Mouse (Mus musculus) heart, adult 2 months (tissue): ENCODE measurements at regions not wholly inside any gene's neighbourhood (a gene's known extent, or its start where the extent isn't known, plus 50 kb on each side); places are given as distances from the start of the nearest gene placed in this dataset.

Experiments
- CTCF ChIP-seq: fragments of 200-600 bp; IDR thresholded peaks from 2 replicates; pipeline ENCODE4 v1.8.1; 2022; ENCODE audit warnings: antibody characterized with exemption, mild to moderate bottlenecking, moderate library complexity
- EP300 ChIP-seq: fragments of 200-500 bp; IDR thresholded peaks from 2 replicates; pipeline ENCODE4 v1.6.1; 2011; ENCODE audit warnings: low read depth, low read length, control low read depth; ENCODE audit not compliant: insufficient read depth
- POLR2A ChIP-seq: fragments of 200-500 bp; IDR thresholded peaks from 2 replicates; pipeline ENCODE4 v1.6.1; 2011; ENCODE audit warnings: mild to moderate bottlenecking, low read depth, low read length, control low read depth; ENCODE audit not compliant: insufficient read depth

GRCm38 (mm10) chr13:98420419-98421043 is 66.5 kb downstream of the Foxd1 start:
- TF ChIP-seq CTCF (no peak), POLR2A (no peak), EP300 (no peak)
